Mouse (Mus musculus) limb, embryonic 13.5 days (tissue): ENCODE measurements around the gene Tmem184c. TPM values are rescaled to one million over a fixed set of nuclear protein-coding genes. Genes with fewer than 3 reads are reported as not detected.

ENCODE experiments used
- ATAC-seq: fragments of 200-750 bp; cut with Nextera tagmentation; 2 replicates; pipeline ENCODE4 v1.8.0; 2017; ENCODE audit warnings: low read depth, moderate number of reproducible peaks, moderate TSS enrichment; ENCODE audit not compliant: low FRiP score
- H3K27ac ChIP-seq: fragments of 300-500 bp; sonication (generic); 2 replicates; pipeline ENCODE4 v1.5.1; 2015; ENCODE audit warnings: inconsistent platforms, mild to moderate bottlenecking, moderate library complexity
- H3K27me3 ChIP-seq: fragments of 300-500 bp; sonication (generic); 2 replicates; pipeline ENCODE4 v1.6.1; 2015; ENCODE audit warnings: mild to moderate bottlenecking, inconsistent platforms
- H3K36me3 ChIP-seq: fragments of 300-500 bp; sonication (generic); 2 replicates; pipeline ENCODE4 v1.6.1; 2015; ENCODE audit warnings: inconsistent platforms, mild to moderate bottlenecking, moderate library complexity
- H3K4me1 ChIP-seq: fragments of 300-500 bp; sonication (generic); 2 replicates; pipeline ENCODE4 v1.6.1; 2015; ENCODE audit warnings: inconsistent platforms
- H3K4me2 ChIP-seq: fragments of 300-500 bp; sonication (generic); replicated peaks from 2 replicates; pipeline ENCODE4 v1.6.1; 2015; ENCODE audit warnings: inconsistent platforms, mild to moderate bottlenecking, moderate library complexity
- H3K4me3 ChIP-seq: fragments of 300-500 bp; sonication (generic); 2 replicates; pipeline ENCODE4 v1.5.1; 2015; ENCODE audit warnings: moderate library complexity, mild to moderate bottlenecking, inconsistent platforms
- H3K9ac ChIP-seq: fragments of 300-500 bp; sonication (generic); 2 replicates; pipeline ENCODE4 v1.6.1; 2015; ENCODE audit warnings: mild to moderate bottlenecking, inconsistent platforms
- H3K9me3 ChIP-seq: fragments of 300-500 bp; sonication (generic); 2 replicates; pipeline ENCODE4 v1.6.1; 2016; ENCODE audit warnings: inconsistent platforms
- WGBS: fragments of 180-500 bp; shearing (Covaris S2); methylation state at CpG from one replicate; pipeline ENCODE4 v1.1.7; 2015; 5-methylcytosine and 5-hydroxymethylcytosine counted together
- polyA plus RNA-seq: library from polyadenylated mRNA; unstranded; fragments of >200 nt; fragmentation: Nextera tagmentation; extraction: Ambion mirVana; gene quantifications from 2 replicates; pipeline ENCODE4 v1.2.1, GENCODE M21; 2015

The Tmem184c gene
- polyA plus RNA-seq = 39.5 and 41.0 TPM in 2 replicates

GRCm38 (mm10) chr8:77610374-77610969 is at the start of gene Tmem184c:
Gene Tmem184c (minus strand): TSS chr8:77610698.
- H3K9ac ChIP-seq = peak within 1 kb of the TSS; percentile 71
- peaks cover 9% of the 10 kb centered on the region for H3K4me1 ChIP-seq
- under 1% methylated on average over 36 of the region's 36 CpGs for WGBS
- H3K36me3 ChIP-seq = peaks cover 4% of the 10 kb centered on the region
- peak within 1 kb of the TSS; percentile 68 for H3K4me2 ChIP-seq
- no peaks in the 10 kb centered on the region for H3K9me3 ChIP-seq
- peak; percentile 97 for ATAC-seq
- H3K4me3 ChIP-seq = peak within 1 kb of the TSS; percentile 79
- peak within 1 kb of the TSS; percentile 17; the same call in 1 of the 2 replicates for H3K27ac ChIP-seq
- no peaks in the 10 kb centered on the region for H3K27me3 ChIP-seq

GRCm38 (mm10) chr8:77659534-77660080 is 49.1 kb upstream of the Tmem184c start:
- Histone ChIP-seq H3K4me2 (no peak overlapping the region), H3K9me3 (no peaks in the 10 kb centered on the region), H3K27me3 (no peaks in the 10 kb centered on the region), H3K36me3 (peaks cover 13% of the 10 kb centered on the region), H3K9ac (no peak overlapping the region), H3K4me3 (no peak overlapping the region), H3K27ac (no peak overlapping the region), H3K4me1 (no peaks in the 10 kb centered on the region)
- no peak for ATAC-seq
- 85% methylated on average over 4 of the region's 4 CpGs for whole genome bisulfite sequencing

GRCm38 (mm10) chr8:77658356-77658755 is 47.9 kb upstream of the Tmem184c start:
- Histone ChIP-seq H3K9ac (no peak overlapping the region), H3K9me3 (no peaks in the 10 kb centered on the region), H3K27ac (no peak overlapping the region), H3K27me3 (no peaks in the 10 kb centered on the region), H3K36me3 (peaks cover 3% of the 10 kb centered on the region; the same call in 1 of the 2 replicates), H3K4me2 (no peak overlapping the region), H3K4me3 (no peak overlapping the region), H3K4me1 (no peaks in the 10 kb centered on the region)
- 51% methylated on average over 3 of the region's 3 CpGs for WGBS
- no peak for ATAC-seq

GRCm38 (mm10) chr8:77650646-77651190 is 40.2 kb upstream of the Tmem184c start:
- no peaks in the 10 kb centered on the region for H3K36me3 ChIP-seq
- WGBS = 53% methylated on average over 1 of the region's 1 CpGs
- H3K9me3 ChIP-seq = no peaks in the 10 kb centered on the region
- H3K4me1 ChIP-seq = peaks cover 6% of the 10 kb centered on the region
- no peak for ATAC-seq
- H3K27me3 ChIP-seq = no peaks in the 10 kb centered on the region
- H3K4me2 ChIP-seq = no peak overlapping the region
- no peak overlapping the region for H3K27ac ChIP-seq
- H3K4me3 ChIP-seq = no peak overlapping the region
- H3K9ac ChIP-seq = no peak overlapping the region

GRCm38 (mm10) chr8:77640093-77640839 is 29.8 kb upstream of the Tmem184c start:
- H3K4me1 ChIP-seq = no peaks in the 10 kb centered on the region
- H3K9me3 ChIP-seq = no peaks in the 10 kb centered on the region
- no peak overlapping the region for H3K4me3 ChIP-seq
- H3K4me2 ChIP-seq = no peak overlapping the region
- no peaks in the 10 kb centered on the region for H3K27me3 ChIP-seq
- 66% methylated on average over 5 of the region's 5 CpGs for WGBS
- no peak for ATAC-seq
- no peaks in the 10 kb centered on the region for H3K36me3 ChIP-seq
- H3K27ac ChIP-seq = no peak overlapping the region
- no peak overlapping the region for H3K9ac ChIP-seq

- H3K4me1 ChIP-seq = peaks cover 11% of the 10 kb centered on the region
- 72% methylated on average over 3 of the region's 3 CpGs for WGBS
- H3K9me3 ChIP-seq = no peaks in the 10 kb centered on the region
- no peak for ATAC-seq
- no peak overlapping the region for H3K9ac ChIP-seq
- H3K27me3 ChIP-seq = no peaks in the 10 kb centered on the region
- no peak overlapping the region for H3K27ac ChIP-seq
- no peak overlapping the region for H3K4me3 ChIP-seq
- H3K36me3 ChIP-seq = no peaks in the 10 kb centered on the region
- no peak overlapping the region for H3K4me2 ChIP-seq
These were observed 27.1 kb upstream of the Tmem184c start for GRCm38 (mm10) chr8:77637593-77637992.

- H3K9ac ChIP-seq = no peak overlapping the region
- no peaks in the 10 kb centered on the region for H3K36me3 ChIP-seq
- no peaks in the 10 kb centered on the region for H3K27me3 ChIP-seq
- peaks cover 23% of the 10 kb centered on the region for H3K4me1 ChIP-seq
- peak; percentile 15; the same call in 1 of the 2 replicates for ATAC-seq
- WGBS = 56% methylated on average over 5 of the region's 5 CpGs
- no peaks in the 10 kb centered on the region for H3K9me3 ChIP-seq
- no peak overlapping the region for H3K4me3 ChIP-seq
- no peak overlapping the region for H3K4me2 ChIP-seq
- no peak overlapping the region for H3K27ac ChIP-seq
These were observed 23.5 kb upstream of the Tmem184c start for GRCm38 (mm10) chr8:77634035-77634434.

- 60% methylated on average over 2 of the region's 2 CpGs for WGBS
- no peak for ATAC-seq
- no peaks in the 10 kb centered on the region for H3K27me3 ChIP-seq
- no peak overlapping the region for H3K9ac ChIP-seq
- no peaks in the 10 kb centered on the region for H3K9me3 ChIP-seq
- no peak overlapping the region for H3K27ac ChIP-seq
- peaks cover 23% of the 10 kb centered on the region for H3K4me1 ChIP-seq
- no peak overlapping the region for H3K4me2 ChIP-seq
- H3K36me3 ChIP-seq = no peaks in the 10 kb centered on the region
- no peak overlapping the region for H3K4me3 ChIP-seq
These were observed 22.7 kb upstream of the Tmem184c start for GRCm38 (mm10) chr8:77633211-77633610.

GRCm38 (mm10) chr8:77630691-77631090 is 20.2 kb upstream of the Tmem184c start:
- no peak overlapping the region for H3K4me2 ChIP-seq
- H3K9ac ChIP-seq = no peak overlapping the region; the same call in 1 of the 2 replicates
- peaks cover 23% of the 10 kb centered on the region for H3K4me1 ChIP-seq
- H3K27me3 ChIP-seq = no peaks in the 10 kb centered on the region
- H3K4me3 ChIP-seq = no peak overlapping the region
- ATAC-seq = no peak
- H3K9me3 ChIP-seq = no peaks in the 10 kb centered on the region
- WGBS = 40% methylated on average over 3 of the region's 3 CpGs
- H3K36me3 ChIP-seq = no peaks in the 10 kb centered on the region
- no peak overlapping the region for H3K27ac ChIP-seq

- ATAC-seq = peak; percentile 82
- 17% methylated on average over 15 of the region's 15 CpGs for WGBS
- Histone ChIP-seq H3K4me3 (no peak overlapping the region), H3K36me3 (no peaks in the 10 kb centered on the region), H3K9me3 (no peaks in the 10 kb centered on the region), H3K4me1 (peaks cover 23% of the 10 kb centered on the region), H3K4me2 (no peak overlapping the region), H3K27ac (no peak overlapping the region), H3K27me3 (no peaks in the 10 kb centered on the region), H3K9ac (no peak overlapping the region)
These were observed 19.5 kb upstream of the Tmem184c start for GRCm38 (mm10) chr8:77629858-77630537.

- Histone ChIP-seq H3K9ac (no peak overlapping the region), H3K4me2 (no peak overlapping the region), H3K4me1 (no peaks in the 10 kb centered on the region), H3K9me3 (no peaks in the 10 kb centered on the region), H3K36me3 (no peaks in the 10 kb centered on the region), H3K27me3 (no peaks in the 10 kb centered on the region), H3K4me3 (no peak overlapping the region), H3K27ac (no peak overlapping the region)
- 86% methylated on average over 7 of the region's 7 CpGs for WGBS
- ATAC-seq = no peak
These were observed 13.2 kb upstream of the Tmem184c start for GRCm38 (mm10) chr8:77623677-77624209.
